In genomic region chr11:94317014-94317413, GRCm38 (mm10) we compare ENCODE assay signal across 30 mouse cellular contexts. TPM values are rescaled to one million over a fixed set of nuclear protein-coding genes. Genes with fewer than 3 reads are reported as not detected.
DNase-seq lines count a peak whose midpoint lies in the region; ATAC-seq and TF ChIP-seq lines count a peak whose summit lies in the region.
"Had no signal": no experiment of that assay in that cellular context is flagged by ENCODE, and none has a peak within 500 bp of the region (broad histone marks: within the 10 kb centered on the region; RNA-seq: fewer than 3 reads in every experiment).

No protein-coding gene starts in this region.

- H3K27ac ChIP-seq in forebrain, embryonic 13.5 days: no peak overlapping the region
- H3K27ac ChIP-seq in forebrain, embryonic 12.5 days: no peak overlapping the region
- no peak overlapping the region for H3K27ac ChIP-seq in intestine, postnatal 0 days (ENCODE audit: low read depth, low read length)
- no peak overlapping the region for H3K27ac ChIP-seq in intestine, embryonic 16.5 days (ENCODE audit: low read length)
- H3K27ac ChIP-seq in bone marrow macrophage, adult 2 months (ENCODE audit: insufficient read depth, low read depth, low read length): peak overlapping the region; percentile 26; the same call in 1 of the 2 replicates
- no peak overlapping the region; the same call in 1 of the 2 replicates for H3K27ac ChIP-seq in liver, embryonic 16.5 days (ENCODE audit: low read length)
- H3K27ac ChIP-seq in midbrain, embryonic 16.5 days (ENCODE audit: low read length): no peak overlapping the region
- H3K27ac ChIP-seq: embryonic facial prominence, embryonic 13.5 days; hindbrain, embryonic 15.5 days; limb, embryonic 15.5 days; midbrain, embryonic 15.5 days; neural tube, embryonic 15.5 days; stomach, embryonic 15.5 days had no signal

- no peak for ATAC-seq in forebrain, embryonic 13.5 days
- ATAC-seq in forebrain, embryonic 12.5 days (ENCODE audit: low FRiP score): no peak
- no peak for ATAC-seq in intestine, postnatal 0 days
- no peak for ATAC-seq in intestine, embryonic 16.5 days
- ATAC-seq in liver, embryonic 16.5 days (ENCODE audit: low read depth): no peak
- ATAC-seq in midbrain, embryonic 16.5 days: no peak
- ATAC-seq: forebrain, embryonic 14.5 days; midbrain, embryonic 15.5 days had no signal

- H3K27me3 ChIP-seq in forebrain, embryonic 13.5 days: no peaks in the 10 kb centered on the region
- no peaks in the 10 kb centered on the region for H3K27me3 ChIP-seq in forebrain, embryonic 12.5 days
- no peaks in the 10 kb centered on the region for H3K27me3 ChIP-seq in intestine, postnatal 0 days (replicated peaks; ENCODE audit: control insufficient read depth, insufficient read depth, low read length)
- no peaks in the 10 kb centered on the region for H3K27me3 ChIP-seq in intestine, embryonic 16.5 days (replicated peaks; ENCODE audit: control insufficient read depth, insufficient read depth, low read length)
- H3K27me3 ChIP-seq in liver, embryonic 16.5 days (ENCODE audit: control insufficient read depth, insufficient read depth, low read depth, low read length): no peaks in the 10 kb centered on the region
- H3K27me3 ChIP-seq in midbrain, embryonic 16.5 days (ENCODE audit: control insufficient read depth, insufficient read depth, low read depth, low read length): no peaks in the 10 kb centered on the region
- H3K27me3 ChIP-seq: embryonic facial prominence, embryonic 13.5 days; hindbrain, embryonic 15.5 days; limb, embryonic 15.5 days; midbrain, embryonic 15.5 days; neural tube, embryonic 15.5 days; stomach, embryonic 15.5 days had no signal

- peaks cover 70% of the 10 kb centered on the region for H3K4me1 ChIP-seq in forebrain, embryonic 13.5 days
- peaks cover 54% of the 10 kb centered on the region for H3K4me1 ChIP-seq in forebrain, embryonic 12.5 days
- H3K4me1 ChIP-seq in intestine, postnatal 0 days (replicated peaks; ENCODE audit: control insufficient read depth, insufficient read depth, low read length): peaks cover 8% of the 10 kb centered on the region; the same call in 1 of the 2 replicates
- H3K4me1 ChIP-seq in intestine, embryonic 16.5 days (ENCODE audit: control insufficient read depth, insufficient read depth, low read length): peaks cover 30% of the 10 kb centered on the region
- peaks cover 45% of the 10 kb centered on the region for H3K4me1 ChIP-seq in bone marrow macrophage, adult 2 months (ENCODE audit: control insufficient read depth, insufficient read depth, low read length)
- H3K4me1 ChIP-seq in liver, embryonic 16.5 days (ENCODE audit: control insufficient read depth, low read depth, low read length): peaks cover 59% of the 10 kb centered on the region
- H3K4me1 ChIP-seq in midbrain, embryonic 16.5 days (ENCODE audit: control insufficient read depth, insufficient read depth, low read length): peaks cover 49% of the 10 kb centered on the region

- DNase-seq in thymus, postnatal 10 days (ENCODE audit: low spot score in 2 of 2): no peak
- DNase-seq: adrenal gland, adult 2 months; cerebellum, adult 18-20 months; cerebellum, postnatal 36 days; embryo, embryonic 11 days; gastrocnemius, postnatal 10 days; heart, postnatal 4 days; kidney, adult 18-20 months; kidney, postnatal 14 days; left cerebral cortex, postnatal 4 days; right cerebral cortex, adult 18-20 months; right cerebral cortex, postnatal 4 days; thymus, postnatal 36 days had no signal

- peak overlapping the region; percentile 18; the same call in 1 of the 2 replicates for H3K4me2 ChIP-seq in forebrain, embryonic 13.5 days
- H3K4me2 ChIP-seq in forebrain, embryonic 12.5 days: no peak overlapping the region
- peak overlapping the region; percentile 3; the same call in 1 of the 2 replicates for H3K4me2 ChIP-seq in intestine, postnatal 0 days (replicated peaks; ENCODE audit: low read depth)
- H3K4me2 ChIP-seq in intestine, embryonic 16.5 days (ENCODE audit: low read depth, low read length): no peak overlapping the region
- peak overlapping the region; percentile 42; the same call in 1 of the 2 replicates for H3K4me2 ChIP-seq in liver, embryonic 16.5 days (ENCODE audit: low read depth, low read length)
- H3K4me2 ChIP-seq in midbrain, embryonic 16.5 days (ENCODE audit: low read length): no peak overlapping the region
- H3K4me2 ChIP-seq: embryonic facial prominence, embryonic 13.5 days; hindbrain, embryonic 15.5 days; limb, embryonic 15.5 days; midbrain, embryonic 15.5 days; neural tube, embryonic 15.5 days; stomach, embryonic 15.5 days had no signal

- no peak overlapping the region for H3K9ac ChIP-seq in forebrain, embryonic 13.5 days
- H3K9ac ChIP-seq in forebrain, embryonic 12.5 days: no peak overlapping the region
- H3K9ac ChIP-seq in intestine, postnatal 0 days (ENCODE audit: low read depth, low read length): no peak overlapping the region
- no peak overlapping the region for H3K9ac ChIP-seq in intestine, embryonic 16.5 days (ENCODE audit: low read depth, low read length)
- no peak overlapping the region for H3K9ac ChIP-seq in liver, embryonic 16.5 days (ENCODE audit: low read depth, low read length)
- H3K9ac ChIP-seq in midbrain, embryonic 16.5 days (ENCODE audit: low read depth, low read length): no peak overlapping the region
- H3K9ac ChIP-seq: embryonic facial prominence, embryonic 13.5 days; hindbrain, embryonic 15.5 days; limb, embryonic 15.5 days; midbrain, embryonic 15.5 days; neural tube, embryonic 15.5 days; stomach, embryonic 15.5 days had no signal

- TF ChIP-seq CTCF in intestine, postnatal 0 days (IDR thresholded peaks at IDR 0.05; ENCODE audit: low read depth): no peak
- no peak for TF ChIP-seq CTCF in bone marrow macrophage, adult 2 months (IDR thresholded peaks at IDR 0.05; ENCODE audit: low read depth, low read length)

- TF ChIP-seq POLR2A in bone marrow macrophage, adult 2 months (IDR thresholded peaks at IDR 0.05; ENCODE audit: borderline replicate concordance, low read depth, low read length): no peak

- 71% methylated on average over 1 of the region's 1 CpGs for WGBS in forebrain, embryonic 13.5 days
- WGBS in forebrain, embryonic 12.5 days: 81% methylated on average over 1 of the region's 1 CpGs
- WGBS in intestine, postnatal 0 days: 44% methylated on average over 1 of the region's 1 CpGs
- 33% methylated on average over 1 of the region's 1 CpGs for WGBS in intestine, embryonic 16.5 days
- WGBS in liver, embryonic 16.5 days (ENCODE audit: insufficient replicate concordance): 75% methylated on average over 1 of the region's 1 CpGs
- 88% methylated on average over 1 of the region's 1 CpGs for WGBS in midbrain, embryonic 16.5 days

- peaks cover 9% of the 10 kb centered on the region; the same call in 1 of the 2 replicates for H3K36me3 ChIP-seq in forebrain, embryonic 13.5 days (ENCODE audit: poor library complexity, severe bottlenecking)
- peaks cover 6% of the 10 kb centered on the region; the same call in 1 of the 2 replicates for H3K36me3 ChIP-seq in forebrain, embryonic 12.5 days (replicated peaks)
- no peaks in the 10 kb centered on the region for H3K36me3 ChIP-seq in intestine, postnatal 0 days (ENCODE audit: control insufficient read depth, insufficient read depth)
- no peaks in the 10 kb centered on the region for H3K36me3 ChIP-seq in intestine, embryonic 16.5 days (ENCODE audit: control insufficient read depth, insufficient read depth, low read length)
- peaks cover 2% of the 10 kb centered on the region; the same call in 1 of the 2 replicates for H3K36me3 ChIP-seq in liver, embryonic 16.5 days (ENCODE audit: control insufficient read depth, insufficient read depth)
- no peaks in the 10 kb centered on the region for H3K36me3 ChIP-seq in midbrain, embryonic 16.5 days (ENCODE audit: control insufficient read depth, insufficient read depth, low read length)
- H3K36me3 ChIP-seq: hindbrain, embryonic 15.5 days; midbrain, embryonic 15.5 days; neural tube, embryonic 15.5 days had no signal

- no peak overlapping the region for H3K4me3 ChIP-seq in forebrain, embryonic 13.5 days
- no peak overlapping the region for H3K4me3 ChIP-seq in forebrain, embryonic 12.5 days (replicated peaks)
- no peak overlapping the region for H3K4me3 ChIP-seq in intestine, postnatal 0 days (ENCODE audit: low read depth, low read length)
- H3K4me3 ChIP-seq in intestine, embryonic 16.5 days (ENCODE audit: low read length): no peak overlapping the region
- peak overlapping the region; percentile 18; the same call in 1 of the 2 replicates for H3K4me3 ChIP-seq in bone marrow macrophage, adult 2 months (ENCODE audit: insufficient read depth, low read length)
- no peak overlapping the region for H3K4me3 ChIP-seq in liver, embryonic 16.5 days (ENCODE audit: low read depth, low read length)
- no peak overlapping the region for H3K4me3 ChIP-seq in midbrain, embryonic 16.5 days (ENCODE audit: low read depth, low read length)
- H3K4me3 ChIP-seq: embryonic facial prominence, embryonic 13.5 days; hindbrain, embryonic 15.5 days; limb, embryonic 15.5 days; midbrain, embryonic 15.5 days; neural tube, embryonic 15.5 days; stomach, embryonic 15.5 days had no signal

- H3K9me3 ChIP-seq in forebrain, embryonic 13.5 days (replicated peaks): no peaks in the 10 kb centered on the region
- H3K9me3 ChIP-seq in forebrain, embryonic 12.5 days: no peaks in the 10 kb centered on the region
- no peaks in the 10 kb centered on the region for H3K9me3 ChIP-seq in intestine, postnatal 0 days (ENCODE audit: control insufficient read depth)
- no peaks in the 10 kb centered on the region for H3K9me3 ChIP-seq in intestine, embryonic 16.5 days (ENCODE audit: control insufficient read depth, low read length)
- H3K9me3 ChIP-seq in liver, embryonic 16.5 days (replicated peaks; ENCODE audit: control insufficient read depth, low read length): no peaks in the 10 kb centered on the region
- H3K9me3 ChIP-seq in midbrain, embryonic 16.5 days (replicated peaks; ENCODE audit: control insufficient read depth, low read length, poor library complexity, severe bottlenecking): no peaks in the 10 kb centered on the region
- H3K9me3 ChIP-seq: embryonic facial prominence, embryonic 13.5 days; G1E; hindbrain, embryonic 15.5 days; limb, embryonic 15.5 days; midbrain, embryonic 15.5 days; neural tube, embryonic 15.5 days; stomach, embryonic 15.5 days had no signal

RNA-seq across cellular contexts. Expression of gene Luc7l3, which starts 4.8 kb away (rescaled TPM):
- 164 and 173 TPM in 2 replicates for polyA plus RNA-seq in forebrain, embryonic 13.5 days (2015; fragmentation: Nextera tagmentation; extraction: Ambion mirVana)
- polyA plus RNA-seq in forebrain, embryonic 12.5 days (2016; fragmentation: Nextera tagmentation; extraction: Ambion mirVana): 174 and 179 TPM in 2 replicates
- 52.4 and 60.1 TPM in 2 replicates for polyA plus RNA-seq in intestine, postnatal 0 days (2015; fragmentation: Nextera tagmentation; extraction: Ambion mirVana)
- 65.5 and 74.6 TPM in 2 replicates for polyA plus RNA-seq in intestine, embryonic 16.5 days (2015; fragmentation: Nextera tagmentation; extraction: Ambion mirVana)
- 146 and 206 TPM in 2 replicates for polyA plus RNA-seq in bone marrow macrophage, adult 2 months (2012; ENCODE audit: insufficient read depth, insufficient read length, missing spikeins)
- 34.8 and 40.6 TPM in 2 replicates for polyA plus RNA-seq in liver, embryonic 16.5 days (2015; fragmentation: Nextera tagmentation; extraction: Ambion mirVana)
- polyA plus RNA-seq in midbrain, embryonic 16.5 days (2015; fragmentation: Nextera tagmentation; extraction: Ambion mirVana): 142 and 159 TPM in 2 replicates

RNA-seq across cellular contexts. Expression of gene Ankrd40, which starts 10.8 kb away (rescaled TPM):
- 10.5 and 10.6 TPM in 2 replicates for polyA plus RNA-seq in forebrain, embryonic 13.5 days (2015; fragmentation: Nextera tagmentation; extraction: Ambion mirVana)
- polyA plus RNA-seq in forebrain, embryonic 12.5 days (2016; fragmentation: Nextera tagmentation; extraction: Ambion mirVana): 12.6 and 20.9 TPM in 2 replicates
- 18.0 and 19.6 TPM in 2 replicates for polyA plus RNA-seq in intestine, postnatal 0 days (2015; fragmentation: Nextera tagmentation; extraction: Ambion mirVana)
- polyA plus RNA-seq in intestine, embryonic 16.5 days (2015; fragmentation: Nextera tagmentation; extraction: Ambion mirVana): 11.8 and 11.9 TPM in 2 replicates
- 43.9 and 47.6 TPM in 2 replicates for polyA plus RNA-seq in bone marrow macrophage, adult 2 months (2012; ENCODE audit: insufficient read depth, insufficient read length, missing spikeins)
- polyA plus RNA-seq in liver, embryonic 16.5 days (2015; fragmentation: Nextera tagmentation; extraction: Ambion mirVana): 2.9 and 3.5 TPM in 2 replicates
- polyA plus RNA-seq in midbrain, embryonic 16.5 days (2015; fragmentation: Nextera tagmentation; extraction: Ambion mirVana): 8.5 and 10.2 TPM in 2 replicates

RNA-seq across cellular contexts. Expression of gene Gm21885, which starts 35.3 kb away (rescaled TPM):
- polyA plus RNA-seq in forebrain, embryonic 13.5 days (2015; fragmentation: Nextera tagmentation; extraction: Ambion mirVana): 0.68 TPM in 1 of 2 replicates, not detected in the other
- polyA plus RNA-seq in forebrain, embryonic 12.5 days (2016; fragmentation: Nextera tagmentation; extraction: Ambion mirVana): 0.27 TPM in 1 of 2 replicates, not detected in the other
- 92.5 and 139 TPM in 2 replicates for polyA plus RNA-seq in intestine, postnatal 0 days (2015; fragmentation: Nextera tagmentation; extraction: Ambion mirVana)
- polyA plus RNA-seq in intestine, embryonic 16.5 days (2015; fragmentation: Nextera tagmentation; extraction: Ambion mirVana): 92.1 and 137 TPM in 2 replicates
- not detected in 2 replicates for polyA plus RNA-seq in bone marrow macrophage, adult 2 months (2012; ENCODE audit: insufficient read depth, insufficient read length, missing spikeins)
- 0.16 and 0.96 TPM in 2 replicates for polyA plus RNA-seq in liver, embryonic 16.5 days (2015; fragmentation: Nextera tagmentation; extraction: Ambion mirVana)
- 0.95 TPM in 1 of 2 replicates, not detected in the other for polyA plus RNA-seq in midbrain, embryonic 16.5 days (2015; fragmentation: Nextera tagmentation; extraction: Ambion mirVana)
- polyA plus RNA-seq: adrenal gland, adult 2 months; erythroblast, embryonic 14.5 days; forebrain, embryonic 14.5 days; frontal cortex, adult 2 months; G1E; neural tube, embryonic 15.5 days had no signal

Comparison
In these comparisons a context has a peak if more than half of its experiments do, and no peak if none do; other contexts are left out.
1. H3K4me2 ChIP-seq: peak in forebrain, embryonic 13.5 days (single experiment), intestine, postnatal 0 days (single experiment) and liver, embryonic 16.5 days (single experiment); none in forebrain, embryonic 12.5 days (single experiment), intestine, embryonic 16.5 days (single experiment) and midbrain, embryonic 16.5 days (single experiment).
2. RNA of gene Gm21885, which starts 35.3 kb away (polyA plus RNA-seq): 92.5 to 139 TPM in intestine, postnatal 0 days and 92.1 to 137 TPM in intestine, embryonic 16.5 days; 0.16 to 0.96 TPM in liver, embryonic 16.5 days, 0.95 TPM in midbrain, embryonic 16.5 days, 0.68 TPM in forebrain, embryonic 13.5 days, 0.27 TPM in forebrain, embryonic 12.5 days and not detected in bone marrow macrophage, adult 2 months; every median in the first group is over 10 times any median in the second.